Mouse (Mus musculus): ENCODE measurements around the gene Hap1.

The Hap1 gene

DNA sequence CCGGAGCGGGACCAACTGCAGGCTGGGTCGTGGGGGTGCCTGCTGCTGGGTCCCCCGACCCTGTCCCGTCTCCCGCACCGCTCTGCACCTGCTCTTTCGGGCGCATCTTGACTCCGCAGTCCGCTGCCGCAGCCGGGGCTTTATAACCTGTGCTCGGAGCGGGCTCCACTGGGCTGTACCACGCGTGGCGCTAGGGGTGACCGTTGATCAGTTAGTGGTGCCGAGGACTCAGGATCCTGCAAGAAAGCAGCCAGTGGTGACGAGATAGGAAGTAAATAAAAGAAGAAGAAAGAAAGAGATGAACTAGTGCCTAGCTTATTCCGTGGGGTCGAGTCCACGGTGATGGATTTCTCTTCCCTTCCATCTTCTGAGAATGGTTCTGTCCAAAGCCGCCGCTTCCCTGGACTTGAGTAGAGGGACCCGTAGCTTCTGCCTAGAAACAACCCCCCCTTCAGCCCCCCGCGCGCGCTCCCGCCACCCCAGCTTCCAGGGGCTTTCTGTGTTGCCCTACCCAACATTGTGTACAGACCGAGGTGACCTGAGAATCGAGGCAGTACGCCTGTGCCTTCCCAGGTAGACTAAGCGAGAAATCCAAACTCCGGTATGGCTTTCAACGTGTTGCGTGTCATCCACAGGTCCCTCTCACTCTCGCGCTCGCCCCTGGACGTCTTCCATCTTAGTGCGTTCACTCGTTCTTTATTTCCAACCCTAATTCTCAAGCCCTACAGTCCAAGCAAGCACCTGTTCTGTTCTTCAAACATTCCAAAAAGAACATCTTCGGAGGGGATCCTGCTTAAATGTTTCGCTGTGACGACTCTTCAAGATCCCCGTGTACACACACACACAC, at the start of gene Hap1:
Gene Hap1 (minus strand): TSS at position 157 of the 847 bp plus-strand sequence.
- DNase-seq: peak; percentile 85

DNA sequence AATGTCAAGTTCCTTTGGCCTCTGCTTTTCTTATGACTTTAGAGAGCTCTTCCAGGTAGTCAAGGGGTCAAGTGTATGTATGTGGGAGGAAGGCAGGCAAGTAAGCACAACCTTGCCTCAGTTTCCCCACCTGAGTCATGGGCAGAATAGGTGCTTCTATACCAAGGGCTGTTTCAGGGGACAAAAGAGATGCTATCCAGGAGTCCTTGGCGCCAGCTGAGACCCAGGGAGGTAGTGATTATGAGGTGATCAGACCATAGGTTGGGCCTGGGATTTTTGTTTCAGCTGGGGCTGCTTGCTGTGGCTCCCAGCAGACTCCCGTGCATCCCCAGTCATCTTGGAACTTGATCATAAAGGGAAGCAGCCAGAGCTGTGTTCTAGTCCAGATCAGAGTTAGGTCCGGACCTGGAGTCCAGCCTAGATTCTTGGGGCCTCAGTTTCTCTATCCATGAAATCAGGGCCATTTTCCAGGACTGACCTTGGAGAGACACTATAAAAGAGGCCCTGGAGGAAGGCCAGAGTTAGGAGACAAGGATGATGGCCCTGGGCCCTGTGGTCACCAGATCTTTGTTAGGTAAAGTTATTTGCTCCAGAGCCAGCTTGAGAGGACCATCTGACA, 48.6 kb upstream of the Hap1 start:
- DNase-seq: no peak

DNA sequence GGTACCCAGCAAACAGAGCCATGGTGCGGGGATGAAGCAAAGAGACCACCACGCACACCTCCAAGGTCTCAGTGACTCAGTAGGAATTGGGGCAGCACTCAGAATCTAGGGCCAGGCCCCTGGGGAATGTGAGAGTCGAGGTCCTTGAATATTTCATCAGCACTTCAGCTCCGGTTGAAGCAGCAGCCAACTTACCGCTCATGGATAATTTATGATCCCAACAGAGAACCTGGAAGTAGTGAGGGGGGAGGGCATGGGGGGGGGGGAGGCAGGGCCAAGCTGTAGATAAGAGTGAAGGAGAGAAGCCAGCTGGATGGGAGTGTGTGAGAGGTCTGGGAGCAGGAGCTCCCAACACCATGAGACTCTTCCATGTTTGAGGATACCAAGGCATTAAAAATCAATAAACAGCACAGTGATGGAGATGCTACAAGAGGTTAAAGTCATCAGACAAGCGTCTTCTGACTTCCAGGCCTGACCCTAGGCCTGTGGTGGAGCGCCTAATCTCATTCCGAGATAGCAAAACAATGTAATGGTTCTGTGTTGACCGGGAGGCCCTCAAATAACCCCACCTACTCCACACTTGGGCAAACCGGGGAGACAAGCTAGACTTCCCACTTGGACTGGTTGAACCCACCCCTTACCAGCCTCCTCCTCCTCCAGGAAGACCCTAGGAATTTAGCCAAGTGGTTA, 47.7 kb upstream of the Hap1 start:
- DNase-seq: no peak

DNA sequence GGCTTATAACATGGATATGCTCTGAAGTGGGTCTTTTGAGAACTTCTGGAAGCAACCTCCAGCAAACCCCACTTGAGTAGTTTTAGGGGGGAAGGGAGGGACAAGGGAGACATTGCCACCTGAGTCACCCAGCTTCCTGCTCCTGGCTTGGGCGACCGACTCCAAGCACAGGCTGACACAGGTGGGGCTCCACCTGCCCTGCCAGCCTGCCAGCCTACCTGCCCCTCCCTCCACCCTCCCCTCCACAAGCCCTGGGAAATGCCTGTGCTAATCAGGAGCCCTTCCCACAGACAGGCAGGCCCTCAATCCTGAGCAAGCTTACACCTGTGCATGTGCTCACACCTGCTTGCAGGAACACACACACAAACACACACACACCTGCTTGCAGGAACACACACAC, 46.8 kb upstream of the Hap1 start:
- DNase-seq: no peak

DNA sequence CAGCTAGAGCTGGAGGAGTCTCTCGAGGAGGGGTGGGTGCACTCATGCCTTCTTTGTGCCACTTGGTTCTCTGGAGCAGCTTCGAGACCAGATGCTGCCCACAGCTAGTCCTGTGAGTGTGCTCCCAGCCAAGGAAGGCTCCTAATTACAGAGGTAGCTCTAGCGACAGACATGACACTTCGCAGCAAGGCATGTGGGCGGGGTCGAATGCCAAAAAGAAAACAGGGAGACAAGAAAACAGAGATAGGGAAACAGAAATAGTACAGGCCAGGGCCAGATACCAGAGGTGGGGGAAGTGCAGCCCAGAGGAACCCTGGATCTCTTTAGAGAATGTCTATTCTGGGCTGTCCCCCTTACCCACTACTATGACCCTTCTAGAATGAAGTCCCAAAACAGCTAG, 46.3 kb upstream of the Hap1 start:
- DNase-seq: no peak

DNA sequence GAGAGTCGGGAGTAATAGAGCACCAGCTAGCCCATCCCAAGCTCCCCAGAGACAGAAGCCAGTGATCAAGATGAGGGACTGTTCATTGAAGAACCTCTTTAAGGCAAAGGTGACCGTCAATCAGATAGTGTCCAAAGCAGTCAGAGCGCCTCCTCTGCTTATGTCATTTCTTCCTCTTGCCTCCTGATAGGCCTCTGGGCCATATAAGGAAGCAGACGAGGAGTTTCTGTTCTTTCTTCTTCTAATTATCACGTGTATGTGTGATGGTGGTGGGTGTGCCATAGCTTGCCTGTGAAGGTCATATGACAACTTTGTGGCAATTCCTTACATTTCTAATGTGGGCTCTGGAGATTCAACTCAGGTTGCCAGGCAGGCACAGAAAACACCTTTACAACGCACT, 44.9 kb upstream of the Hap1 start:
- DNase-seq: no peak

DNA sequence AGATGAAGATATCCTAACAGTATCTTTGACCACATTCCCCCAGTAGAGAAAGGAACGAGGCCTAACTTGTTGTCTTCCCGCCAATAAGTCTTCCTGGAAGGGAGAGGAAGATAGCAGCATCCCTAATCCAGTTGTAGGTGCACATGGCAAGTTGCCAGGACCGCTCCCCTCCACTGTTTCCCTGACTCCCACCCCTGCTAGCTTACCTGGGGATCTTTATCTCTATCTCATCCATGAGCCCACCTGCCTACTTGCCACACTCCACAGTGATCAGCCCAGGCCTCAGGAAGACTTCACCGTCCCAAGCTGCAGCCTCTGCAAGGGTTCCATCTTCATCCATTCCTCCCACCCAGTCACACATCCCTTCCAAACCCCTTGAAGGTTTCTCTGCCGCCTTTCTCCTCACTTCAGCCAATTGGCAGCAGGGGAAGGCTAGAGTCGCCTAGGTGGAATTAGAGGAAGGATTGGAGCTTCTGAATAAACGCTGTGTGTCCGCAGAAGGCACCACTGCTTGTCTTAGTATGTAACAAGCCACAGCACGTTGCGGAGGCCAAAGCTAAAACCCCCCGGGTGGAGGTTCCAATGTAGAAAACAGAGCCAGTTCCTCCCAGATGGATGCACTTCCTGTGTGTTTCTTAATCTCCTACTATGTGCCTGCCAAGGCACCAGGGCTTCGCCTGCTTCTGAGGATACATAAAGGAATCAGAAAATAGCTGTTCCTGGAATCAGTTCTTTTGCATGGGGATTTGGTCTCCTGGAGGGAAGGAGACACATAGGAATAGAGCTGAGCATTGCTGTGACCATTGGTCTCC, 44.0 kb upstream of the Hap1 start:
- DNase-seq: no peak

DNA sequence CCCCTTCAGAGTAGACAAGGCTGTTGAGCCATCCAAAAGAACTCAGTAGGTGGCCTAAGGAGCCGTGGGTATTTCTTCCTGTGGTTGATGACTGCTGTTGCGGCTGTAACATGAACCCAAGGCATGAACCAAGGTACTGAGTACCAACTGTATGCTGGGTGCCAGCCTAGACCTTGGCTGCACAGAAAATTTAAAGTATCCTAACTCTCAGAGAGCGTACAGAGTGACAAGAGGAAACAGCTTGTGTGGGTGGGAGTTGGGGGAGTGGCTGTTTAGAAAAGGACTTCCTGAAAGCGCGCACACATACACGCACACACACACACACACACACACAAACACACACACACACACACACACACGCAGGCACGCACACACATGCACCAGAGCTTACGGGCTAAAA, 43.4 kb upstream of the Hap1 start:
- DNase-seq: no peak

DNA sequence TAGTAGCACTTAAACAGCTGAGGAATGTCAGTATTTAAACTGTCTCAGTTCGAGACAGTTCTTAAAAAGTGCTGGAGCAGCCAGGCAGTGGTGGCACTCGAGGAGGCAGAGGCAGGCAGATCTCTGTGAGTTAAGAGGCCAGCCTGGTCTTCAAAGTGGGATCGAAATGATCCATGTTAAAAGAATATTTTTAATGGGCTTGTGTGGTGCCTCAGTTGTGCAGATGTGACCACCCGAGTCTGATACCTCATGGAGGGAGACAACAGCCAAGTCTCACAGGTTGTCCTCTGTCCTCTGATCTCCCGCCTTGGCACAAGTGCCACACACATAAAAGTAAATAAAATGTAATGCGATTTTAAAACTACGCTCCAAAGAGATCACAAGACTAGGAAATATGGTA, 42.6 kb upstream of the Hap1 start:
- no peak for DNase-seq

DNA sequence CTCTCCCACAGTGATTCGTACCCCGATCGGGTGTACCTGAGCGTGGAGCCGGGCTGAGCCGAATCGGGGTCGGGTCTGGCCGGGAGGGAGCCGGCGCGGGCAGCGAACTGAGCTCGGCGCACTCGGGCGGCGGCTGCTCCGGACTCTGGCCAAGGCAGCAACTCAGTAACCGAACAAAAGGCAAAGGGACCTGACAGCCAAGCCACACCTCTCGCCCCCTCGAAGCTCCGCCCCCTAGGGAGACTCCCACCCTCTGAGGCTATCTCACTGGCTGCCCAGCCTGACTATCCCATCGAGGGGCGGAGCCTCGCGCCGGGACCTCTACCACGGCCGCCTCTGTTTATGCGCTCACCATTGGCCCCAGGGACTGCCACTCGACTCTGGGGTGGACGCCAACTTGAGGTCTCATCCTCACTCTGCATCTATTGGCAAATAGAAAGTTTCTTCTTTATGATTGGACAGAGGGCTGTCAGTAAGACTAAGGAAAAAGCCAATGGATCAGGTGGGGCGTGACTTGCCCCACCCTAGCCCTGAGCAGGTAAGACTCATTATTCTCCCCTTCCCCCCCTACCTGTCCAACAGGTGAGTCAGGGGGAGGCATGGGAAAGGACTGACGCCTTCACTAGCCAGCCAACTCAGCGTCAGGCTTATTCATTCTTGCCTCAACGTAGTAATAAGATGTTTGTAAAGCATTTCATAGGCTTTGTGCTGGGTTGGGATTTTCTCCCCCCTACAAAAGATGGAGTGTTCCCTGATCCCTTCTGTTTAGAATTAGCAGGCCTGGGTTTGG, 41.9 kb upstream of the Hap1 start, which contains the start of gene Jup:
Gene Jup (minus strand): TSS at position 164 of the 790 bp plus-strand sequence.
- peak; percentile 100 for DNase-seq

DNA sequence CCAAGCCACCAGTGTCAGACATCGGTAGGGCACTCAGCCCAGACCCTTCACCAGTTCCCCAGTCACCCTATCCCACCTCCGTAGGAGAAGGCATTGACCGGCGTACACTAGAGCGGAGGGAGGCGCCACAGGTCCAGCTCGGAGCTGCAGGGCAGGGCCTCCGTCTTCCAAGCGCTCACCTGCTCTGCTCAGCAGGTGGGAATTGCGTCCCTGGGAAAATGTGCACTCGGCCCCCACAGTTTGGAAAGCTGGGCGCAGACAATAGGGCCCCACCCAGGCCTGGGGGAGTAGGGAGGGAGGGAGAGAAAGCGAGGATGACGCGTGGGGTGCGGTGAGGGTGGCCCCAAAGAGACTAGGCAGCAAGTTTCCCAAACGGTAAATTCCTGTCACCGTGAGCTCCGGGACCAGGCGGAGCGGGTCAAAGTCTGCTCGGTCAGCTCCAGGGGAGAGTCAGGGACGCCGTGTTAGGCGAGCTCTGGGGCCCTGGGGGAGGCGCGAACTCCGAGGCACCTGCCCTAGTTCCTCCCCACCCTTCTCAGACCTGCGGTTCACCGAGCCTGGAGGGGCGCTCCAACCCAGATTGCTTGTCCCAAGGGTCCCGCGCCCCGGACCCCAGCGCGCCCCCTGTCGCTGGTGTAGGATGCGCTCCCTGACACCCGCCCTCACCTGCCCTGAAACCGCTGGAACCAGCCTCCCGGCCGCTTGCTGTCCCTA, 41.1 kb upstream of the Hap1 start:
- DNase-seq: peak; percentile 69 to 72

DNA sequence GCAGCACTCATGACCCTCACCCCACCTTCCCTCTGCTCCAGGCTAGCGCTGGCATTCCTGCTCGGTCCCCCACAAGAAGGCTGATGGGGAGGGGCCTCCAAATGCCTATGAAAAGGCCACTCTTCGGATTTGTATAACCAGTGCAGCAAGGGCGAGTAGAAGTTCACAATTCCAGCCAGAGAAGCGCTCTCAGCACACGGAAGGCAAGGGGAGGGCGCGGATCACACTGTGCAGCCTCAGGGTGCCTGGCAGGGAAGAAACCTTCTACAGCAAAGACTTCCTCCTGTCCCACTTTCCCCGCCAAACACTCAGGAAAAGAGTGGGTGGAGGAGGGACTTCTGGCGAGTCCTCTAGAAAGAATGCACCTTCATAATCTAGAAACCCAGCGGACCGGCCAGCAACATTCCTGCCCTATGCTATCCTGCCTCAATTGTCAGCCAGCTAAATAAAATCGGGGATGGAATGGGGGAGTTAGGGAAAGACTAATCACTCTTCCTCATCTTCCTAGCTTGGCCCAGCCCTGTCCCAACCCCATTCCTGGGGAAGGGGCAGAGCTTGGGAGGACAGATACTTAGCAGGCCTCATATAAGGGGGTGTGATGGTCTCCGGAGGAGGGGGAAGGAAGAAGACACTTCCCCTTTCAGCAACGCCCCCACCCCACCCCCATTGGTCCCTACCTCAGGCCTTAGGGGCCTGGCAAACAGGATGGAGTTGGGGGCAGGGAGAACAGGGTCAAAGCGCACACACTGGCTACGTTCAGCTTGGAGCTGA, 40.1 kb upstream of the Hap1 start:
- DNase-seq: peak; percentile 70 to 75

DNA sequence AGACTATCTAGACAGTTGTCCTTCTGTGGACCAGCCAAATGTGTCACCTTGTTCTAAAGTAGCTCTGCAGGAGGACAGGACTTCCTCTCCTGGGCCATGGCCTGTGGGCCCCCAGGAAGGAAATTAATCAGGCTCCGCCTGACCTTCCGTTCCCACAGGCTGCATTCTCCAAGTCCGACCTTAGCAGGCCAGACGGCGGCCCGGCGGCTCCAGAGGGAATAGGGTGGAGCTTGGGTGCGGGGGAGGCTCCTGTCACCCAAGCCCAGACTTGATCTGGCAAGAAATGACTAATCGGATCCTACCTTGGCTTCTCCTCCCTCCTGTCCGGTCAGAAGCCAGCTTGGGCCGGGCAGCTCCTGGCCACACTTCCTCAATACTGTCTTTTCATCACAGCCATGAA, 39.3 kb upstream of the Hap1 start:
- peak; percentile 81 to 82 for DNase-seq

DNA sequence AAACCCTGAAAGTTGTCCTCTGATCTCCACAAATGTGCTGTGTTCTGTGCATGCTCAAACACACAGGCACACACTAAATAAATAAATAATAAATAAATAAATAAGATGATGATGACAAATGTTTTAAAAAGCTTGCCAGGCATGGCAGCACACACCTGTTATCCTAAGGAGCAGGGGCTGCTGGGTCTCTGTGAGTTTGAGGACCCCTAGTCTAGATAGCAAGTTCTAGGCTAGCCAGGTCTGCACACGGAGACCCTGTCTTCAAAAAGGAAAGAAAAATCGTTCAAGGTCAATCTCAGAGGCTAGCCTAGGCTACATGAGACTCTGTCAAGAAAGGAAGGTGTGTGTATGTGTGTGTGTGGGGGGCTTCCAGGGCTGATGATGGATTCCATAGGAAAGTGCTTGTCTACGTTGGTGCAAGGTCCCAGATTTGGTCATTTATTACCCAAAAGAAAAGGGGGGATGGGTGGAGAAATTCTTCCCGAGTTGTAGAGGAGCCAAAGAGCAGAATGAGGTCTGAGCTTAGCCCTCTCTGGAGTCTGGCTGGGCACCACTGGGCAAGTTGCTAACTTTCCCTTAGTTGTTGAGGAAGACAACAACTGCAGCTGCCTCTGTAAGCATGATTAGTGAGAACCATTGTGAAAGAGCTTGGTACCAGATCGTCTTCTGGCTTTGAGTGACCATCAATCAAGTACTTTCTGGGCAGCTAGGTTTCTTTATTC, 38.6 kb upstream of the Hap1 start:
- DNase-seq: no peak

DNA sequence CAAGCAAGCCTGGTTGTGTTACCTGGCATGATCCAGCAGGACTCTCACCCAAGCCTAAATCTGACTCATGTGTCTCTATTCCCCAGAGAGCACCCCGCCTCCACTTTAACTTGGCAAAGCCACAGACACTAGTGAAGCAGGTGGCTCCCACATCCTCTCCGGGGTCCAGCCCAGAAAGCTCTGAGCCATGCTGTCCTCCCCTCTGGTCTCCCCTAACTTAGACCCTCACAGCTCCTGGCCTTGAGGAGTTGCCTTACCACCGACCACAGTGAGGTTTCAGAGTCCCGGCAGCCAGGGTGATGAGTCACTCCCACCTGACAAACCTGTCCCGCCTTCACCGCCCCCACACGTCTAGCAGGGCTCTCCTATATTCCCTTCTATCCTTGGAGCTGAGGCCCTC, 37.8 kb upstream of the Hap1 start:
- DNase-seq: peak in 1 of 2 experiments; percentile 49

DNA sequence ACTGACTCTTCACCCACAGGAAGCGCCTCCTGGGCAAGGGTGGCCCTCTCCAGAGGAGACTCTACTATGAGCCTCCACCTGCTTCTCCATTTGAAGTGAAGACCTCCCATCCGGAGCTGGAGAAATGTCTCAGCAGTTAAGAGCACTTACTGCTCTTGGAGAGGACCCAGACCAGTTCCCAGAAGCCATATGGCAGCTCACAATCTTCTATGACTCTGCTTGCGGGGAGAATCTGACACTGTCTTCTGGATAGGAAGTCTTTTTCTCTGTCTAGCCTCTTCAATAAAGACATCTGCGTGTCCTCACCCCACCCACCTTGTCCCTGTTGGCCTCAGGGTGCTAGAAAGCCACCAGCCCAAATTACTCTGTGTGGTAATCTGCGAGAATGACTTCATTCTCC, 37.0 kb upstream of the Hap1 start:
- DNase-seq: no peak

DNA sequence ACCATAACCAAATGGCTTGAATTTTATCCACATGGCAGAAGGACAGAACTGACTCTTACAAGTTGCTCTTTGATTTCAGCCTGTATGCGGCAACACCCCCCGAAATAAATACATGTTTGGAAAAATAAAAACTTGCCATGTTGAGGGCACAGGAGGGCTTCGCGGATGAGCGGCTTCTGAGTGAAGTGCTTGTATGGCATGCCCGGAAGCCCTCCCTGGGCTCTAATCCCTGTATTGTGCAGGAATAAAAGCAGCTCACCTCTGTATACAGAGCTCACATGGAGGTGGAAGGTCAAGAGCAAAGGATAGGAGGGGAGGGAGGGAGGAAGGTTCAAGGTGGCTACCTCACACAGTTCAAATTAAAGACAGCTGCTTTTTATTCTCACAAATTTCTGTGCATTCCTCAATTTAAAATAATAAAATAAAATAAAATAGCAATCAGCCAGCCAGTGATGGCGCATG, 36.0 kb upstream of the Hap1 start:
- DNase-seq: no peak

DNA sequence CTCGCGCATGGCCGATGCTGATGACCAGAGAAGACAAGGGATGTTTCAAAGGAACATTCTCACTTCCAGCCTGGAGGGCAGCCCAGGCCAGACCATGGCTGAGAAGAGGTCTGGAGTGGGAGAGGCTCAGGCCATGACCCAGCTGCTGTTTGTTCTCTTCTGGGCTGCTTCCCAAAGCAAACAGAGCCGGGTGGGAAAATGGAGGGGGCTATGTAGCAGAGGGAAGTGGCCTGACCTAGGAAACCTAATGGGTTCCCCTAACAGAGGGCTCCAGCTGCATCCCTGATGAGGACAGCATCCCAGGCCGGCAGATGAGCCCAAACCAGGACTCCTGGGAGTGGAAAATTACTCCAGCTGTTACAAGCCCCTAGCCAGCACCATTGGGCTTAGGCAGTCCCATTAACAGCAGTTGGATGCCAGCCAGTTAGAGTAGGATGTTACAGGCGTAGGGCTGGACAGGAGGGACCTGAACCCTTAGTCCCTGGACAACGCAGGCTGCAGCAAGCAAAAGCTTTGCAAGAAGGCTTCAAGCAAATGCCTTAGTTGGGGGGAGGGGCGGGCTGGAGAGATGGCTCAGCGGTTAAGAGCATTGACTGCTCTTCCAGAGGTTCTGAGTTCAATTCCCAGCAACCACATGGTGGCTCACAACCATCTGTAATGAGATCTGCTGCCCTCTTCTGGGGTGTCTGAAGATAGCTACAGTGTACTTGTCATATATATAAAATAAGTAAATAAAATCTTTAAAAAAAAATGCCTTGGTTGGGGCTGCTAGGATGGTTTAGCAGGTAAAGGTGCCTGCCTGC, 35.4 kb upstream of the Hap1 start:
- DNase-seq: no peak

DNA sequence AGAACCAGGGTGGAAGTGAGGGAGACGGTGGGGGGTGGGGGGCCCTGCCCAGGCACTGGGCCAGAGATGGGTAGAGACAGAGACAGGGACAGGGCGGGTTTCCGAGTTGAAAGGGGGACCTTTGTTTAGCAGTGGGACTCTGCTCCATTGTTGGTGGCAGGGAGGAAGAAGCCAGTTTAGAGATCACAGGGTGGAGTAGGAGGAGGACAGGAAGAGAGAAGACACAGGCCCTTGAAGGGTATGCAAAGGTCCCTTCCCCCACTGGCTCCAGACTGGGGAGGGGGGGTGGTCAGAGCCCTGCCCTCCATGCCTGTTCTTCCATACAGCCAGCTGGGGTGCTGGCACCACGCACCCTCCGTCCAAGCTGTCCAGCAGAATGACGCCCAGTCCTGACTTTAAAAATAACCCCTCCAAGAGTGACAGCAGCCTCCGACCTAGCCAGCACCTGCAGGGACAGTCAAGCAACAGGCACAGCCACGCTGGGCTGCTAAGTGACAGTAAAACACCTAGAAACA, 34.1 kb upstream of the Hap1 start:
- DNase-seq: peak; percentile 81 to 84
